Mouse (Mus musculus): ENCODE measurements around the gene Nphp1.

DNA sequence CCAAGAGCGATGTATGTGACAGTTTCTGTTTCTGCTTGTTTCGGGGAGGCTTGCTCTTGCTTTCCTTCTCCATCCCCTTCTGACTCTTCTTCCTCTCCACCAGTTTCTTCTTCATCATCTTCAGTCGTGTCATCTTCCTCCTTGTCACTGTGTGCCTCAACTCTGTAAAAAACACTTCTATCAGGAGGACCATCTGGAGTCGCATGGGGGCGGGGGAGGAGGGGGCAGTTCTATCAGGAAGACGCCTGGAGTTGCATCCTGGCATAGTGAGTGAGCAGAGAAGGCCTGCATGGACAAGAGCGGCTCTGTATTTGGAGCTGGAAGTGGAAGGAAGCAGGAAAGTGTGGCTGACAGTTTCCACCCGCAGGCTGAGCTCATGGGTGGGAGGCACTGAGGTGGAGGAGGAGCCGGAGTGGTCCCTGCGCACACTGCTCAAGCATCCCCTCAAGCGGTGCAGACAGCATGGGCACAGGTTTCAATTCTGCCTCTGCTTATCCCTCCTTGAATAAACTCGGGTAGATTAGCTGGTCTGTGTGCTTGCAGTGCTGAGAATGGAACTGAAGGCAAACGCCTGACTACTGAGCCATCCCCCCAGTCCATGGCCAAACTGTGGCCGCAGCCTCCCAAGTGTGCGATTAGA, 14.6 kb downstream of the Nphp1 start:
- TF ChIP-seq POLR2AphosphoS2 (IDR thresholded peaks at IDR 0.05; ENCODE audit: low read length) (no peak), TCF12 (IDR thresholded peaks at IDR 0.05; ENCODE audit: low read depth, low read length) (no peak), POLR2A (IDR thresholded peaks at IDR 0.05; ENCODE audit: control insufficient read depth in 1 of 2, insufficient read depth in 1 of 2, low read depth in 1 of 2, low read length in 2 of 2, poor library complexity in 1 of 2) (no peak)

Measured in MEL (cell line).